Mouse (Mus musculus): Measurements from ENCODE around the gene Sp6.

Gene Sp6

GRCm38 (mm10) chr11:97013121-97013670 is at the start of gene Sp6:
Gene Sp6, plus strand, starts transcription at chr11:97013394.
- DNase-seq, result no peak

GRCm38 (mm10) chr11:96963580-96963979 is 49.6 kb upstream of the Sp6 start:
- DNase-seq, result peak; percentile 91

- no peak for DNase-seq
Measured at GRCm38 (mm10) chr11:96966172-96966571, 47.0 kb upstream of the Sp6 start.

- DNase-seq, result no peak
Measured at GRCm38 (mm10) chr11:96966914-96967543, 46.2 kb upstream of the Sp6 start.

- no peak for DNase-seq
Measured at GRCm38 (mm10) chr11:96967544-96968269, 45.5 kb upstream of the Sp6 start.

- DNase-seq, result no peak
Measured at GRCm38 (mm10) chr11:96968476-96968875, 44.7 kb upstream of the Sp6 start.

- peak; percentile 63 for DNase-seq
Measured at GRCm38 (mm10) chr11:96969280-96969722, 43.9 kb upstream of the Sp6 start.

- DNase-seq, result no peak
Measured at GRCm38 (mm10) chr11:96969746-96970145, 43.4 kb upstream of the Sp6 start.

- no peak for DNase-seq
Measured at GRCm38 (mm10) chr11:96970341-96970740, 42.9 kb upstream of the Sp6 start.

- no peak for DNase-seq
Measured at GRCm38 (mm10) chr11:96972906-96973305, 40.3 kb upstream of the Sp6 start.

- DNase-seq, result no peak
Measured at GRCm38 (mm10) chr11:96973426-96973964, 39.7 kb upstream of the Sp6 start.

GRCm38 (mm10) chr11:96974813-96975212 is 38.4 kb upstream of the Sp6 start:
- DNase-seq, result no peak

- no peak for DNase-seq
Measured at GRCm38 (mm10) chr11:96975511-96976378, 37.4 kb upstream of the Sp6 start.

GRCm38 (mm10) chr11:96976379-96976687 is 36.9 kb upstream of the Sp6 start:
- no peak for DNase-seq

- DNase-seq, result peak; percentile 90
Measured at GRCm38 (mm10) chr11:96976911-96977591, 36.1 kb upstream of the Sp6 start.

- DNase-seq, result peak; percentile 99
Measured at GRCm38 (mm10) chr11:96977606-96978400, 35.4 kb upstream of the Sp6 start.

- no peak for DNase-seq
Measured at GRCm38 (mm10) chr11:96978401-96979246, 34.6 kb upstream of the Sp6 start.

GRCm38 (mm10) chr11:96979329-96979728 is 33.9 kb upstream of the Sp6 start:
- no peak for DNase-seq

GRCm38 (mm10) chr11:96980021-96980420 is 33.2 kb upstream of the Sp6 start:
- DNase-seq, result no peak

- no peak for DNase-seq
Measured at GRCm38 (mm10) chr11:96981461-96981860, 31.7 kb upstream of the Sp6 start.

- peak; percentile 79 for DNase-seq
Measured at GRCm38 (mm10) chr11:96982355-96982754, 30.8 kb upstream of the Sp6 start.

All from liver (tissue).